Mouse (Mus musculus): ENCODE measurements around the gene Prkn. TPM values are rescaled to one million over a fixed set of nuclear protein-coding genes. Genes with fewer than 3 reads are reported as not detected.
A peak's percentile ranks its signal among the peaks of the same experiment; 100 is the strongest.

The Prkn gene
- polyA plus RNA-seq, 1 experiment = not detected

DNA sequence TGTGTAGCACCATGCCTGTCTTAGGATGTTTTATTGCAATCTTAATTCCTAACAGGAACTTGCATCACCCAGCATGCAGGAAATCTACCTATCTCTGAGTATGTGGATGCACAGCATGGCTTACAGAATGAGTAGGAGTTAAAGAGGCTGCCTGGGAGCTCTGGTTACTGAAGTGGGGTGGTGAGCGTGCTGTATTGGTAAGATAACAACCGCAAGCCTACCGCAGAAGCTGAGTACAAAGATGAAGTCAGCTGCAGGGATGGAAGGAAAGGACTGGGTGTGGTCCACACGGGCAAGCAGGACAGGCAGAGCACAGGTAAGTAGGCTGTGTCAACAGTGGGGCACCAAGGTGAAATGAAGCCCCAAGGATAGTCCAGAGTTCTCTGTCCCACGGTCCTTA, 1196.9 kb downstream of the Prkn start:
- no peaks in the 10 kb centered on the region for H3K79me3 ChIP-seq (ENCODE audit: low read depth)
- H3ac ChIP-seq (ENCODE audit: control insufficient read depth, insufficient read length, low read depth) = no peak overlapping the region
- TF ChIP-seq FOSL1 (IDR thresholded peaks at IDR 0.05; ENCODE audit: insufficient read depth, low read length, poor library complexity, severe bottlenecking) (no peak), USF1 (IDR thresholded peaks at IDR 0.05; ENCODE audit: low read depth) (no peak), MYOD1 (IDR thresholded peaks at IDR 0.05; ENCODE audit: control insufficient read depth, insufficient read length, low read depth) (no peak), CTCF (IDR thresholded peaks at IDR 0.05; ENCODE audit: control insufficient read depth, insufficient read depth, insufficient read length) (no peak), MYOG (IDR thresholded peaks at IDR 0.05; ENCODE audit: control insufficient read depth, extremely low read depth, insufficient read length) (no peak)
- peaks cover 10% of the 10 kb centered on the region for H3K27me3 ChIP-seq (ENCODE audit: control insufficient read depth, insufficient read depth, insufficient read length)
- H3K4me3 ChIP-seq (ENCODE audit: insufficient read depth, poor library complexity, severe bottlenecking) = no peak overlapping the region
- H3K79me2 ChIP-seq (ENCODE audit: control insufficient read depth, insufficient read depth) = no peaks in the 10 kb centered on the region
- no peaks in the 10 kb centered on the region for H3K36me3 ChIP-seq (ENCODE audit: control insufficient read depth, insufficient read depth)

DNA sequence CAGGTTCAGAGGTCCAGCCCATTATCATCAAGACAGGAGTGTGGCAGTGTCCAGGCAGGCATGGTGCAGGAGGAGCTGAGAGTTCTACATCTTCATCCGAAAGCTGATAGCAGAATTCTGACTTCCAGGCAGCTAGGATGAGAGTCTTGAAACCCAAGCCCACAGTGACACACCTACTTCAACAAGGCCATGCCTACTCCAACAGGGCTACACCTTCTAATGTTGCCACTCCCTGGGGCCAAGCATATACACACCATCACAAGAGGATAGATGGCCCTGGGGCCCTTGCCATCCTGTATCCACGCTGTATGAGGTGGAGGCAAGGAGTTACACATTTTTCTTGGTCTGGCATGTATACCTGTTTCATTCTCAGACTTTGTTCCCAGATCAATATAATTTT, 1197.4 kb downstream of the Prkn start:
- TF ChIP-seq MYOG (IDR thresholded peaks at IDR 0.05; ENCODE audit: control insufficient read depth, extremely low read depth, insufficient read length) = no peak
- TF ChIP-seq CTCF (IDR thresholded peaks at IDR 0.05; ENCODE audit: control insufficient read depth, insufficient read depth, insufficient read length) = no peak
- no peak for TF ChIP-seq USF1 (IDR thresholded peaks at IDR 0.05; ENCODE audit: low read depth)
- no peak for TF ChIP-seq CEBPB (IDR thresholded peaks at IDR 0.05; ENCODE audit: low read depth)
- no peak for TF ChIP-seq FOSL1 (IDR thresholded peaks at IDR 0.05; ENCODE audit: insufficient read depth, low read length, poor library complexity, severe bottlenecking)
- no peak for TF ChIP-seq MYOD1 (IDR thresholded peaks at IDR 0.05; ENCODE audit: control insufficient read depth, insufficient read length, low read depth)
- H3K4me3 ChIP-seq (ENCODE audit: insufficient read depth, poor library complexity, severe bottlenecking) = no peak overlapping the region
- no peaks in the 10 kb centered on the region for H3K79me3 ChIP-seq (ENCODE audit: low read depth)
- H3K27me3 ChIP-seq (ENCODE audit: control insufficient read depth, insufficient read depth, insufficient read length) = peaks cover 5% of the 10 kb centered on the region
- H3K36me3 ChIP-seq (ENCODE audit: control insufficient read depth, insufficient read depth) = no peaks in the 10 kb centered on the region
- H3K79me2 ChIP-seq (ENCODE audit: control insufficient read depth, insufficient read depth) = no peaks in the 10 kb centered on the region
- H3ac ChIP-seq (ENCODE audit: control insufficient read depth, insufficient read length, low read depth) = no peak overlapping the region

DNA sequence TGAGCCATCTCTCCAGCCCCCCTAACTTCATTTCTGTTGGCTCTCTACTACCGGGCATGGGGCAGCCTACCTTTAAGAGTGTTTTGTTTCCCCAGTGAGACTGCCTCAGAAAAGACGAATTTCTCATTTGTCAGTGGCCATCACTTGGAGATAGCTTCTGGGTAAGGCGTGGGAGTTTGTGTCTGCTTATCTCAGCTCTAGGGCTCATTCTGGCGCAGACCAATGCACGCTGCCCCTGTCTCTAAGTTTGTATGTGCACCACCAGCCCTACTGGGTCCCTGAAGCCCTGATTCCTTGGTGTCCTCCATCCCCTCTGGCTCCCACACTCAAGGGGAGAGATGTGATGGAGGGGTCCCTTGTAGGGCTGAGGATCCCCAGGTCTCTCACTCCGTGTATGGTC, 1198.3 kb downstream of the Prkn start:
- Histone ChIP-seq H3K79me2 (ENCODE audit: control insufficient read depth, insufficient read depth) (no peaks in the 10 kb centered on the region), H3K36me3 (ENCODE audit: control insufficient read depth, insufficient read depth) (no peaks in the 10 kb centered on the region), H3K4me3 (ENCODE audit: insufficient read depth, poor library complexity, severe bottlenecking) (no peak overlapping the region), H3K79me3 (ENCODE audit: low read depth) (no peaks in the 10 kb centered on the region), H3ac (ENCODE audit: control insufficient read depth, insufficient read length, low read depth) (no peak overlapping the region), H3K27me3 (ENCODE audit: control insufficient read depth, insufficient read depth, insufficient read length) (peaks cover 4% of the 10 kb centered on the region)
- TF ChIP-seq MYOG (IDR thresholded peaks at IDR 0.05; ENCODE audit: control insufficient read depth, extremely low read depth, insufficient read length) (no peak), FOSL1 (IDR thresholded peaks at IDR 0.05; ENCODE audit: insufficient read depth, low read length, poor library complexity, severe bottlenecking) (no peak), CTCF (IDR thresholded peaks at IDR 0.05; ENCODE audit: control insufficient read depth, insufficient read depth, insufficient read length) (no peak), USF1 (IDR thresholded peaks at IDR 0.05; ENCODE audit: low read depth) (no peak), MYOD1 (IDR thresholded peaks at IDR 0.05; ENCODE audit: control insufficient read depth, insufficient read length, low read depth) (no peak), MAX (IDR thresholded peaks at IDR 0.05) (no peak), CEBPB (IDR thresholded peaks at IDR 0.05; ENCODE audit: low read depth) (no peak)

DNA sequence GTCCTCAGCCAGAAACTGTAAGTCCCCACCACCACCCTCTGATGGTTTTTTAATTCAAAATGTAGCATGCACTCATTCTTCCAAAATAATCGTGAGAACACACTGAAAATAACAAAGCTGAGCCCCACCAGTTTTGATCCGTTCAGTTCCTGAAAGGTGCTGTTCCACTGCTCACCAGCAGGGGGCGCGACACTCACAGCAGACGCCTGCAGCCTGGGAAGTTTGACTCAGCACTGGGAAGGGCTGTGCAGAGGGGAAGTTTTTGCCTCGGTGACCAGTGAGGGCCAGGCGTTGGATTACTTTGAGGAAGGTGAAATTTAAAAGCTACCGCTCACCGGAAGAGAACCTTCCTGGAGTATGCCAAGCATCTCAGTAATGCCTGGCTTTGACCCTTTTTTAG, 1199.0 kb downstream of the Prkn start:
- TF ChIP-seq FOSL1 (IDR thresholded peaks at IDR 0.05; ENCODE audit: insufficient read depth, low read length, poor library complexity, severe bottlenecking) = no peak
- peak; percentile 85 for TF ChIP-seq CTCF (IDR thresholded peaks at IDR 0.05; ENCODE audit: control insufficient read depth, insufficient read depth, insufficient read length)
- Histone ChIP-seq H3K79me3 (ENCODE audit: low read depth) (no peaks in the 10 kb centered on the region), H3K4me3 (ENCODE audit: insufficient read depth, poor library complexity, severe bottlenecking) (no peak overlapping the region), H3K36me3 (ENCODE audit: control insufficient read depth, insufficient read depth) (no peaks in the 10 kb centered on the region), H3K27me3 (ENCODE audit: control insufficient read depth, insufficient read depth, insufficient read length) (peaks cover 4% of the 10 kb centered on the region), H3K79me2 (ENCODE audit: control insufficient read depth, insufficient read depth) (no peaks in the 10 kb centered on the region), H3ac (ENCODE audit: control insufficient read depth, insufficient read length, low read depth) (no peak overlapping the region)

DNA sequence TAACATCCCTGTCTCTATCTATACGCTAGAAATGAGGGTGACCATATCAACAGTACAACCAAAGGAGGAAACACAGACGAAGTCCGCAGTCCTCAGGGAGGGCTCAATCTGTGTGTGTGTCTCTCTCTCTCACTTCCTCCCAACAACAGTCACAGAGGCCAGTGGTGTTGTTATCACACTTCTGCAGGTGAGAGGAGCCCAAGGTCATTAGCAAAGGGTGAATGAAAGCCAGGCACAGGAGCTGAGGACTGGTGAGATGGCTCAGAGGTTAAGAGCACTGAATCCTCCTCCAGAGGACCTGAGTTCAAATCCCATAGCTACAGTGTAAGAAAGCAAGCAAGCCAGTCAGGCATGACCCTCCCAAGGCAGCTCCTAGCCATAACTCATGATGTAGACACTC, 1199.7 kb downstream of the Prkn start:
- Histone ChIP-seq H3K4me3 (ENCODE audit: insufficient read depth, poor library complexity, severe bottlenecking) (no peak overlapping the region), H3K79me2 (ENCODE audit: control insufficient read depth, insufficient read depth) (no peaks in the 10 kb centered on the region), H3ac (ENCODE audit: control insufficient read depth, insufficient read length, low read depth) (no peak overlapping the region), H3K79me3 (ENCODE audit: low read depth) (no peaks in the 10 kb centered on the region), H3K27me3 (ENCODE audit: control insufficient read depth, insufficient read depth, insufficient read length) (no peaks in the 10 kb centered on the region), H3K36me3 (ENCODE audit: control insufficient read depth, insufficient read depth) (no peaks in the 10 kb centered on the region)
- TF ChIP-seq USF1 (IDR thresholded peaks at IDR 0.05; ENCODE audit: low read depth) (no peak), MYOD1 (IDR thresholded peaks at IDR 0.05; ENCODE audit: control insufficient read depth, insufficient read length, low read depth) (no peak), CEBPB (IDR thresholded peaks at IDR 0.05; ENCODE audit: low read depth) (no peak), CTCF (IDR thresholded peaks at IDR 0.05; ENCODE audit: control insufficient read depth, insufficient read depth, insufficient read length) (no peak), MAX (IDR thresholded peaks at IDR 0.05) (no peak), FOSL1 (IDR thresholded peaks at IDR 0.05; ENCODE audit: insufficient read depth, low read length, poor library complexity, severe bottlenecking) (no peak), MYOG (IDR thresholded peaks at IDR 0.05; ENCODE audit: control insufficient read depth, extremely low read depth, insufficient read length) (no peak)

DNA sequence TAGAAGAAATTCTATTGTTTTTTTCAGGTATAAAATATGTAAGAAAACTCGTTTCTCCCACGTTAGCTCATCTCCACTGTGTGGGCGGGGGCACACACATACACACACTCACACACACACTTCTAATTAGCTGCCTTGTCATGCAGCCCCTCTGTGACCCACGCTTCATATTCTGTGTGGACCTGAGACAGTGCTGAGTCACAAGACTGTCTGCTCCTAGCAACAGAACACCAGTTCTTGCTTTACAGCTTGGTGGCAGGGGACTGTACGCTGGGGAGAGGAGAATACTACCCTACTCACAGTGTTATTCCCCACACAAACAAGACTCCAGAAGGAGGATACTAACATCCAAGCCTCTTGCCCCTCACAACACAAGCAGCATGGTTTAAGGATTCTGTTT, 1200.4 kb downstream of the Prkn start:
- Histone ChIP-seq H3K79me2 (ENCODE audit: control insufficient read depth, insufficient read depth) (no peaks in the 10 kb centered on the region), H3K36me3 (ENCODE audit: control insufficient read depth, insufficient read depth) (no peaks in the 10 kb centered on the region), H3ac (ENCODE audit: control insufficient read depth, insufficient read length, low read depth) (no peak overlapping the region), H3K4me3 (ENCODE audit: insufficient read depth, poor library complexity, severe bottlenecking) (no peak overlapping the region), H3K27me3 (ENCODE audit: control insufficient read depth, insufficient read depth, insufficient read length) (no peaks in the 10 kb centered on the region), H3K79me3 (ENCODE audit: low read depth) (no peaks in the 10 kb centered on the region)
- TF ChIP-seq USF1 (IDR thresholded peaks at IDR 0.05; ENCODE audit: low read depth) (no peak), MYOD1 (IDR thresholded peaks at IDR 0.05; ENCODE audit: control insufficient read depth, insufficient read length, low read depth) (no peak), MAX (IDR thresholded peaks at IDR 0.05) (no peak), FOSL1 (IDR thresholded peaks at IDR 0.05; ENCODE audit: insufficient read depth, low read length, poor library complexity, severe bottlenecking) (no peak), MYOG (IDR thresholded peaks at IDR 0.05; ENCODE audit: control insufficient read depth, extremely low read depth, insufficient read length) (no peak)
